Mouse (Mus musculus) naive thymus-derived CD4-positive, alpha-beta T cell, adult 2 months (primary cell): ENCODE results near the gene Lias.
A peak's percentile ranks its signal among the peaks of the same experiment; 100 is the strongest.

Experiments
- DNase-seq: peaks from one replicate; pipeline ENCODE4 v3.0.0-alpha.2; 2011; ENCODE audit warnings: low read depth

Lias gene

DNA sequence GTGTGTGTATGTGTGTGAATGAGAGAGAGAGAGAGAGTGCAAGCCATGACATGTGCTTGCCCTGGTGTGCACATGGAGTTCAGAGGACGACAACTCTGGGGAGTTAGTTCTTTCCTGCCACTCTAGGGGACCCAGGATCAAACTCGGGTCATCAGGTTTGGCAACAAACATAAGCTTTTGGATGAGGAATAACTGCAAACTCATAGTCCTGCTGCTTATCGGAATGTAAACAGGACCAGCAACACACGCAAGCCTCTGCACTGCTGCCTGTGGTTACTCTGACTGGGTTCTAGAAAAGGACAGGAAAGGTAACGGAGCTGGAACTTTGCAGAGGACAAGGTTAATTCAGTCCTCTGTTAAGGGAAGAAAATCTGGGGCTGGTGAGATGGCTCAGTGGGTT is 34.0 kb downstream of the Lias start:
- no peak for DNase-seq

GRCm38 (mm10) chr5:65428321-65428720 is 37.0 kb downstream of the Lias start:
- no peak for DNase-seq

DNA sequence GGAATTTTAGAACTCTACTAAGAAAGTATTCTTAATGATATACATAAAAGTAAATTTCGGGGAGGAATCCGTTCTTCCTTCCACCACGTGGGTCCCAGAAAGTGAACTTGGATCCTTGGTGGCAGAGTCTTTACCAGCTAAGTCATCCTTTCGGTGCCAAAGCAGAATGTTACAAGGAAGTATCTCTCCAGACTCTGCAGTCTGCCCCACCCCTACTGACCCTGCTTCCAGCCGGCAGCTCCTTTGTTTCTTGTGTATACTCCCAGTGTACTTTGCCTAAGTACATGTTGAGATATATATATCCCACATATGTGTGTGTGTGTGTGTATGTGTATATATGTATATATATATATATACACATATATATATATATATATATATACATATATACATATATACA is 38.1 kb downstream of the Lias start:
- DNase-seq: no peak

DNA sequence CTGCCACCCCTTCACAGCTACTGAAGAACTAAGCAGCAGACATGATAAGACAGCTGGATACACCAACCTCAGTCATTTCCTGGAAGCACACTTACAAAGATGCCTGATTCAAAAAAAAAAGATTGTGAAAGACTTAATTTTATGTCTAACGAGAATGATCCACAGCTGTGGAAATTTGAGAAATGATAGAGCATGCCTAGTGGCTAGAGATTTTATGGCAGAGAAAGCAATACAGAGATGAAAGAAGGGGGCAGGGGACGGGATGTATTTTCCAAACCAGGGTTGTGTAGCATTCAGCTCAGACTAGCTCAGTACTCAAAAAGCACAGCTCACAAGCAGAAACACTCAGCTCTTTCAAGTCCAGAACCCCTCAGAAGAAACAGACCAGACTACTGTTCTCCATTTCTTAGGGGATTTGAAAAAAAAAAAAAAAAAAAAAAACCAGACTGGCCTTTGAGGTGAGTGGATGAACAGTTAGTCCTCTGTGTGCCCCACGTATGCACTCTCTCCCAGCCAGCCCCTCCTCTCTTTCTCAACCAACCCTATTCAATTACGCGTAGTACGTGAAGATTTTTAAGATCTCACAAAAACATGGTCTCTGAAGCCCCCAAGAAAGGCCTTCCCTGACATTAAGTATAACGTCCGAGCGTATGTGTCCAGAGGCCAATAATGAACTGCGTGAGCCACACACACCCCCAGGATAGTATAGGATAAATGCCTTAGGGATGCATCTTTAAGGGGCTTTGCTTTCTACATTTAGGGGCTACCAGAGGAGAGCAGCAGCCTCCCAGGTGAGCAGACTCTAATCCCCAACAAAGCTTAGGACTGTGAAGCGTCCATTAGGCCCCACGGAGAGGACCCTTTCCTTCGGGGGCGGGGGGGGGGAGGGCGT is 43.4 kb downstream of the Lias start:
- peak; percentile 47 for DNase-seq

- no peak for DNase-seq
These were observed 44.1 kb downstream of the Lias start for GRCm38 (mm10) chr5:65435363-65435805.

DNA sequence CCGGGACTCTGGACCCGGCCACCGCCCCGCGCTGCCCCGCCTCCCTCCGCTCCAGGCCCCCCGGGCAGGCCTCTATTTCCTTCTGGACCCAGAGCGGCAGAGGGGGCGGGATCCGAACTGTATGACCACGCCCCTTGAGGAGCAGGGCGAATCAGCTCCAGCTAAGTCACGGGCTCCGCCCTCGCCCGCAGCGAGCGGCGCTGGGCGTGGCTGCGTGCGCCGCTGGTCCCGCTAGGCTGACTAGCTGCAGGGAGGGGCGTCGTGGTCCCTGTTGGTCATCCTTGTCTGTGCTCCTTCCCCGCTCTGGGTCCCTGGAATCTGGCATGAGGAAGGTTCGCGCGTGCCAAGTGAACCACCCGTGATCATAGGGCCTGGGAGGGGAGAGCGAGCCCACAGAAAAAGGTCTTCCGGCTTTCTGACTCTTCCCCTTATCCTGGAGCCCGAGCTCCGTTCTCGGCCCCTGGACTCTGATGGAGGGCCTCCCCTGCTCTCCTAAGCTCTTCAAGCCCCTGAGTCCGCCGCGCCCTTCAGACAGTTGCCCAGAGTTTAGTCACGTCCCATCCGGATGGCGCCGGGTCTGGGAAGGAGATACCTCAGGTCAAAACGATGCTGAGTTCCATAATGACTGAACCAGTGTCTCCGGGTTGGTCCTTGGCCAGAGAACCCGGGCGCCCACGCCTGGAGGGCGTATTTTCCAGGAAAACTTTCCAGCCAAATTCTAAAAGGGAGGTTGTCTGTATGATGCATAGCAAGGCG is 44.7 kb downstream of the Lias start, which contains the start of gene Ugdh:
Ugdh (minus strand) TSS at position 144 of the 756 bp plus-strand sequence.
- peak; percentile 96 for DNase-seq

- DNase-seq: no peak
These were observed 46.7 kb downstream of the Lias start for GRCm38 (mm10) chr5:65438041-65438440.

DNA sequence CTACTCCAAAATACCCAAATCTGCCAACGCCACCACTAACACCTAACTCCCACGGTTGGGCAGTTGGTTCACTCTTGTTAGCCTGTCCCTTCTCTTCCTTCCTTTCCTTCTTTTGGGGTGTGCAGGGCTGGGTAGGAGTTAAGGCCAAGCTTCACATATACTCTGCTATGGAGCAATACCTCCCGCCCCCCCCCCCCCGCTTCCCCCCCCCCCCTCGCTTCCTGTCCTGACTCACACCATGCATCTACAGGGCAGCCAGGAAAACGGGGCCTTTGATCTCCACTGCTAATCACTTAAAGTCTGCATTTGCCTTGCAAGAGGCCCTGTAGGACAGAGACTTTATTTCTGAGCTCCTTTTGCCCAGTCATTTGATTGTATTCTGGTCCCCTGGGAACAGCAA is 53.7 kb downstream of the Lias start:
- DNase-seq: no peak

DNA sequence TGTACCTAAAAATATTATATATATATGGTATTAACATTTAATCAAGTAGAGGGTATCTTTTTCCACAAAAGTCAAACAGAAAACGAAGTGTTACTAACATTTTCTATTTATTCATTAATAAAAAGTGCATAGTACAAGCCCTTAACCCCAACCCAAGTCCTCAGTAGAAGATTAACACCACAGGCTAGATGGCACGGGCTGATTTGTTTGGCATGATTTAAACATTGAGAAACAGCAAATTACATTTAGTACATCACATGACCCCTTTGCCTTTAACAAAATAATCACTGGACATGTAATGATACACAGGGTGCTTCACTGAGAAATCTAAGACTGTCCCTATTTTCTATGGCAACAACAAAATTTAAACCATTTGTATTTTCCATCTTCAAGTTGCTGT is 55.5 kb downstream of the Lias start:
- DNase-seq: no peak

DNA sequence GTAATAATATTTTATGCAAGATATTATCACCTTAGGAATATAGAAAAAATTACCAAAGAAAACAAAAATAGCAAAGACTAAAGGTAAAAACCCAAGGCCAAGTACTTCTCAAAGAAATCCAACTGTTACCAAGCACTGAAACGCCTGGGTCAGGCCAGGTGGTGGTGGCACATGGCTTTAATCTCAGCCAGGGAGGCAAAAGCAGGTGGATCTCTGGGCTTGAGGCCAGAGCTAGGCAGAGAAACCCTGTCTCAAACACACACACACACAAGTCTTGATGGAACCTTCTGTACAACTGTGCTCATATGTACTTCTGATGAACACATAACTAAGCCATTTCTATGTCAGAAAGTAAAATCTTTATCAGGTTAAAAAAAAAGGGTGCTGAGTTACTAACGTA is 56.5 kb downstream of the Lias start:
- no peak for DNase-seq

- DNase-seq: no peak
These were observed 57.6 kb downstream of the Lias start for GRCm38 (mm10) chr5:65448941-65449340.

DNA sequence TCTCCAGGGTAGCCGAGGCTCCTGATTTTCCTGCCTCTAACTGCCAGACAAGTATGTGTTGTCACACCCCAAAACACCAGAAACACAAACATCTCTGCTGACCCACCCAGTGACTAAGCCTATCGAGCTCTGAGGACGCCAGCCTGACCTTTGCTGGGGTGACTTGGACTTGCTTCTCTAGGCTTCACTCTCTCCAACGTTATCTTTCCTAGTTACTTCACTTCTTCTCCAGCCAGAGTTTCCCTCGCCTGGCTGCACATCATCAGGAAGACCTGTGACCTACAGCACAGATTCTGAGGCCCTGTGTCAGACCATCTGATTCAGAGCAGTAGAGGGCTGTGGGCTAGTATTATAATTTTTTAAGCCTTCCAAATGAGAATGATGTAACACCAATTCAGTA is 63.5 kb downstream of the Lias start:
- no peak for DNase-seq

DNA sequence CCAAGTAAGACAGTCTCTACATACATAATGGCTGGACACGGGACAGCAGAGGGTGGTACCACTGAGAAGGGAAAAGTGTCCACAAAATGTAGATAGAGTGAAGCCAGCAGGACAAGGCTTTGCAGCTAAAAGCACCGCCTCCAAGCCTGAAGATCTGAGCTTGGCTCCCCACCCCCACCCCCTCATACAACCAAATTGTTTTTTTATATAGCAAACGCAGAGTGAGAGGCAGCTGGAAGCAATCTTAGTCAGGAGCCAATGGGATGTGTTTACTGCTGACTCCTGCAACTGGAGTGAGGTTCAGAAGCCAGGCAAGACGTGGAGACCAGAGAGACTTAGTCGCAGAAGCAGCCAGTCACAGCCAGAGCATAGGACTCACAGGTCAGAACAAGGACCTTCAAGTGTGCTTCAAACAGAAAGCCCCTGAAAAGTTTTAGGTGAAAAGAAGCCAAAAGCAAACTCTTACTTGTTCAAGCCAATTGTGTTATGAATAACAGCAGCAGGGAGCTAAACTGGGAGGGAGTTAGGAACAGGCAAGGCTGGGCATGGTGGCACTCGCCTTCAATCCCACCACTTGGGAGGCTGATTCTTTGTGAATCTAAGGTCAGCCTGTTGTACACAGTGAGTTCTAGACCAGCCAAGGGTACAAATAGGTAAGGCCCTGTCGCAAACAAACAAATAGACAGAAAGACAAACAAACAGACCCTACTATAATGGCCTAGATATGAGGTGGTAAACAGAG is 66.0 kb downstream of the Lias start:
- DNase-seq: no peak

DNA sequence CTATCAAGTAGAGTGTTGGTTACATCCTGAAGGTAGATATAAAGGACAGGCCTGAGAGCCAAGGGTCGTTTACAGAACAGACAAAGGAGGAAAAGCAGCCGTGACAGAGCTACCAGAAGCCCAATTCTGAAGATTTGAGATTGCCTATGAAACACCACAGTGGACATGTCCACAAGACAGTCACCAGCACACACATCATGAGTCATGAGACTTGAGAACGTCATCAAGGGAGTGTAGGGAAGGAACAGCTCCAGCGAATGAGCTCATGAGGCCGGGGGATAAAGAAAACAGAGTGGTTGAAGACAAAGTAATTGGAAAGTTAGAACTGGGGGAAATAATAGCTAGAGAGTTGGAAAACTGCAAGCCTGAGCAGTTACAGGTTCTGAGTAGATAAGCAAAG is 66.5 kb downstream of the Lias start:
- no peak for DNase-seq

- DNase-seq: no peak
These were observed 68.2 kb downstream of the Lias start for GRCm38 (mm10) chr5:65459454-65459853.
